Mouse (Mus musculus): Measurements from ENCODE around the gene Tspan18. TPM values are rescaled to one million over a fixed set of nuclear protein-coding genes. Genes with fewer than 3 reads are reported as not detected.

Tspan18 gene
- total and polyA plus RNA-seq, 3 experiments: 0.38 TPM; not detected in 2

- Histone ChIP-seq H3K79me2 (replicated peaks; ENCODE audit: control insufficient read depth, extremely low read depth, insufficient read depth, poor library complexity, severe bottlenecking) (no peaks in the 10 kb centered on the region), H3K27me3 (replicated peaks) (peaks cover 89% of the 10 kb centered on the region), H3K4me2 (ENCODE audit: insufficient read depth, low read depth, poor library complexity, severe bottlenecking) (no peak overlapping the region), H3K9ac (ENCODE audit: insufficient read depth, low read depth) (no peak overlapping the region), H3K27ac (ENCODE audit: insufficient read depth, low read depth) (no peak overlapping the region), H3K4me3 (replicated peaks in 1 of 3; ENCODE audit: low read depth in 2 of 3, low read length in 2 of 3, poor library complexity in 1 of 3) (no peak overlapping the region), H3K4me1 (ENCODE audit: control insufficient read depth in 1 of 2, insufficient read depth in 2 of 2) (peaks cover 2 to 4% of the 10 kb centered on the region in 2 experiments; a peak in 1 of 4 replicates), H3K9me3 (replicated peaks; ENCODE audit: low read length) (no peaks in the 10 kb centered on the region), H3K36me3 (replicated peaks in 1 of 2; ENCODE audit: control insufficient read depth in 1 of 2, insufficient read depth in 1 of 2, low read length in 1 of 2) (no peaks in the 10 kb centered on the region)
- TF ChIP-seq MXI1 (IDR thresholded peaks at IDR 0.05; ENCODE audit: low read depth, low read length): no peak
- TF ChIP-seq MEF2A (IDR thresholded peaks at IDR 0.05; ENCODE audit: borderline replicate concordance, low read depth, low read length): no peak
- no peak for TF ChIP-seq IRF4 (IDR thresholded peaks at IDR 0.05; ENCODE audit: low read depth, low read length)
- TF ChIP-seq RAD21 (IDR thresholded peaks at IDR 0.05; ENCODE audit: low read depth, low read length): no peak
- TF ChIP-seq EP300 (IDR thresholded peaks at IDR 0.05; ENCODE audit: low read length): no peak
- no peak for TF ChIP-seq MAFK (IDR thresholded peaks at IDR 0.05; ENCODE audit: insufficient replicate concordance, low read length)
- no peak for TF ChIP-seq UBTF (IDR thresholded peaks at IDR 0.05; ENCODE audit: low read depth, low read length)
- TF ChIP-seq ETS1 (conservative IDR thresholded peaks at IDR 0.05; ENCODE audit: low read depth, low read length): no peak
- no peak for TF ChIP-seq ZC3H11A (IDR thresholded peaks at IDR 0.05; ENCODE audit: low read depth, low read length)
- no peak for TF ChIP-seq POLR2AphosphoS2 (IDR thresholded peaks at IDR 0.05; ENCODE audit: low read depth, low read length)
- TF ChIP-seq POLR2A (IDR thresholded peaks at IDR 0.05; ENCODE audit: low read depth, low read length): no peak
- no peak for TF ChIP-seq TBP (conservative IDR thresholded peaks at IDR 0.05; ENCODE audit: low read depth, low read length)
- no peak for TF ChIP-seq USF1 (IDR thresholded peaks at IDR 0.05; ENCODE audit: low read depth, low read length)
- TF ChIP-seq ZMIZ1 (IDR thresholded peaks at IDR 0.05; ENCODE audit: low read depth, low read length): no peak
- TF ChIP-seq CHD2 (IDR thresholded peaks at IDR 0.05; ENCODE audit: low read length): no peak
- TF ChIP-seq ELF1 (IDR thresholded peaks at IDR 0.05; ENCODE audit: low read depth, low read length): no peak
- no peak for TF ChIP-seq MAZ (IDR thresholded peaks at IDR 0.05; ENCODE audit: low read depth, low read length)
- no peak for TF ChIP-seq CHD1 (IDR thresholded peaks at IDR 0.05; ENCODE audit: low read depth, low read length)
- TF ChIP-seq RCOR1 (conservative IDR thresholded peaks at IDR 0.05; ENCODE audit: low read depth, low read length): no peak
- TF ChIP-seq ZKSCAN1 (IDR thresholded peaks at IDR 0.05; ENCODE audit: borderline replicate concordance, low read depth, low read length): no peak
- dilution Hi-C loops (cut with MboI; ENCODE audit: extremely low pct_ligation_motif_present, extremely low pct_unique_long_range_greater_than_20kb, low sequenced_read_pairs): no loop called here
- in situ Hi-C loops (cut with MboI; ENCODE audit: low pct_ligation_motif_present, low pct_unique_long_range_greater_than_20kb, low sequenced_read_pairs): no loop called here
- no peak for DNase-seq (ENCODE audit: extremely low read depth)
Observed at GRCm38 (mm10) chr2:93355845-93356244, 21.5 kb upstream of the Tspan18 start.

- Histone ChIP-seq H3K27me3 (replicated peaks) (peaks cover 88% of the 10 kb centered on the region), H3K4me2 (ENCODE audit: insufficient read depth, low read depth, poor library complexity, severe bottlenecking) (no peak overlapping the region), H3K9ac (ENCODE audit: insufficient read depth, low read depth) (no peak overlapping the region), H3K27ac (ENCODE audit: insufficient read depth, low read depth) (no peak overlapping the region), H3K9me3 (replicated peaks; ENCODE audit: low read length) (no peaks in the 10 kb centered on the region), H3K79me2 (replicated peaks; ENCODE audit: control insufficient read depth, extremely low read depth, insufficient read depth, poor library complexity, severe bottlenecking) (no peaks in the 10 kb centered on the region), H3K36me3 (replicated peaks in 1 of 2; ENCODE audit: control insufficient read depth in 1 of 2, insufficient read depth in 1 of 2, low read length in 1 of 2) (no peaks in the 10 kb centered on the region), H3K4me3 (replicated peaks in 1 of 3; ENCODE audit: low read depth in 2 of 3, low read length in 2 of 3, poor library complexity in 1 of 3) (no peak overlapping the region), H3K4me1 (ENCODE audit: control insufficient read depth in 1 of 2, insufficient read depth in 2 of 2) (peaks cover 0 to 2% of the 10 kb centered on the region in 2 experiments; a peak in 1 of 4 replicates)
- in situ Hi-C loops (cut with MboI; ENCODE audit: low pct_ligation_motif_present, low pct_unique_long_range_greater_than_20kb, low sequenced_read_pairs): no loop called here
- dilution Hi-C loops (cut with MboI; ENCODE audit: extremely low pct_ligation_motif_present, extremely low pct_unique_long_range_greater_than_20kb, low sequenced_read_pairs): no loop called here
- no peak for DNase-seq (ENCODE audit: extremely low read depth)
- no peak for TF ChIP-seq ZC3H11A (IDR thresholded peaks at IDR 0.05; ENCODE audit: low read depth, low read length)
- TF ChIP-seq CHD2 (IDR thresholded peaks at IDR 0.05; ENCODE audit: low read length): no peak
- TF ChIP-seq TCF12 (IDR thresholded peaks at IDR 0.05; ENCODE audit: low read depth, low read length): no peak
- TF ChIP-seq NELFE (IDR thresholded peaks at IDR 0.05; ENCODE audit: low read depth, low read length): no peak
- no peak for TF ChIP-seq GABPA (IDR thresholded peaks at IDR 0.05; ENCODE audit: insufficient replicate concordance, low read depth, low read length)
- no peak for TF ChIP-seq CHD1 (IDR thresholded peaks at IDR 0.05; ENCODE audit: low read depth, low read length)
- TF ChIP-seq ETS1 (conservative IDR thresholded peaks at IDR 0.05; ENCODE audit: low read depth, low read length): no peak
Observed at GRCm38 (mm10) chr2:93354621-93355020, 20.3 kb upstream of the Tspan18 start.

Data from CH12.LX (cell line).